Mouse (Mus musculus) liver, embryonic 12.5 days (tissue): Measurements from ENCODE around the gene Tcerg1l. TPM values are rescaled to one million over a fixed set of nuclear protein-coding genes. Genes with fewer than 3 reads are reported as not detected.

Source experiments
- ATAC-seq: fragments of 200-750 bp; cut with Nextera tagmentation; 2 replicates; pipeline ENCODE4 v1.8.0; 2017; ENCODE audit warnings: moderate number of reproducible peaks, mild to moderate bottlenecking, moderate library complexity
- H3K27ac ChIP-seq: fragments of 300-500 bp; sonication (generic); 2 replicates; pipeline ENCODE4 v1.5.1; 2016; ENCODE audit warnings: mild to moderate bottlenecking
- H3K27me3 ChIP-seq: fragments of 300-500 bp; sonication (generic); replicated peaks from 2 replicates; pipeline ENCODE4 v1.6.1; 2016; ENCODE audit warnings: mild to moderate bottlenecking, moderate library complexity
- H3K36me3 ChIP-seq: fragments of 300-500 bp; sonication (generic); 2 replicates; pipeline ENCODE4 v1.6.1; 2016; ENCODE audit warnings: mild to moderate bottlenecking, moderate library complexity
- H3K4me1 ChIP-seq: fragments of 300-500 bp; sonication (generic); 2 replicates; pipeline ENCODE4 v1.6.1; 2016
- H3K4me2 ChIP-seq: fragments of 300-500 bp; sonication (generic); 2 replicates; pipeline ENCODE4 v1.6.1; 2016; ENCODE audit warnings: mild to moderate bottlenecking, moderate library complexity
- H3K4me3 ChIP-seq: fragments of 300-500 bp; sonication (generic); 2 replicates; pipeline ENCODE4 v1.5.1; 2016; ENCODE audit warnings: mild to moderate bottlenecking, moderate library complexity
- H3K9ac ChIP-seq: fragments of 300-500 bp; sonication (generic); 2 replicates; pipeline ENCODE4 v1.6.1; 2016; ENCODE audit warnings: mild to moderate bottlenecking, moderate library complexity
- H3K9me3 ChIP-seq: fragments of 300-500 bp; sonication (generic); replicated peaks from 2 replicates; pipeline ENCODE4 v1.6.1; 2016; ENCODE audit warnings: mild to moderate bottlenecking, moderate library complexity
- WGBS: fragments of 180-500 bp; shearing (Covaris S2); methylation state at CpG from one replicate; pipeline ENCODE4 v1.1.7; 2016; ENCODE audit not compliant: insufficient replicate concordance; 5-methylcytosine and 5-hydroxymethylcytosine counted together
- polyA plus RNA-seq: library from polyadenylated mRNA; unstranded; fragments of >200 nt; fragmentation: Nextera tagmentation; extraction: Ambion mirVana; gene quantifications from 2 replicates; pipeline ENCODE4 v1.2.1, GENCODE M21; 2016

Gene Tcerg1l
- polyA plus RNA-seq, 1 experiment from 2014 or later, result 0.17 TPM

- H3K27ac ChIP-seq, result no peak overlapping the region
- no peaks in the 10 kb centered on the region for H3K9me3 ChIP-seq
- ATAC-seq, result no peak
- no peak overlapping the region for H3K4me2 ChIP-seq
- WGBS, result 24% methylated on average over 2 of the region's 2 CpGs
- H3K27me3 ChIP-seq, result no peaks in the 10 kb centered on the region
- no peaks in the 10 kb centered on the region for H3K36me3 ChIP-seq
- H3K9ac ChIP-seq, result no peak overlapping the region
- H3K4me3 ChIP-seq, result no peak overlapping the region
- H3K4me1 ChIP-seq, result no peaks in the 10 kb centered on the region
Measured at GRCm38 (mm10) chr7:138205124-138205523, 192.4 kb downstream of the Tcerg1l start.

GRCm38 (mm10) chr7:138202162-138202832, 195.2 kb downstream of the Tcerg1l start:
- Histone ChIP-seq H3K4me1 (no peaks in the 10 kb centered on the region), H3K27ac (no peak overlapping the region), H3K4me3 (no peak overlapping the region), H3K36me3 (no peaks in the 10 kb centered on the region), H3K9ac (no peak overlapping the region), H3K9me3 (no peaks in the 10 kb centered on the region), H3K27me3 (no peaks in the 10 kb centered on the region), H3K4me2 (no peak overlapping the region)
- ATAC-seq, result no peak
- WGBS, result 48% methylated on average over 15 of the region's 15 CpGs

- 59% methylated on average over 10 of the region's 10 CpGs for WGBS
- H3K4me1 ChIP-seq, result no peaks in the 10 kb centered on the region
- H3K36me3 ChIP-seq, result no peaks in the 10 kb centered on the region
- no peak overlapping the region for H3K4me3 ChIP-seq
- no peak for ATAC-seq
- H3K9ac ChIP-seq, result no peak overlapping the region
- H3K27me3 ChIP-seq, result no peaks in the 10 kb centered on the region
- H3K27ac ChIP-seq, result no peak overlapping the region
- no peaks in the 10 kb centered on the region for H3K9me3 ChIP-seq
- H3K4me2 ChIP-seq, result no peak overlapping the region
Measured at GRCm38 (mm10) chr7:138199333-138200058, 198.0 kb downstream of the Tcerg1l start.

- Histone ChIP-seq H3K27ac (no peak overlapping the region), H3K4me1 (no peaks in the 10 kb centered on the region), H3K9me3 (no peaks in the 10 kb centered on the region), H3K27me3 (no peaks in the 10 kb centered on the region), H3K4me2 (no peak overlapping the region), H3K9ac (no peak overlapping the region), H3K36me3 (no peaks in the 10 kb centered on the region), H3K4me3 (no peak overlapping the region)
- whole genome bisulfite sequencing, result 32% methylated on average over 2 of the region's 2 CpGs
- ATAC-seq, result 0 out of 2 replicates have a peak, but pooled peaks have one; percentile 24
Measured at GRCm38 (mm10) chr7:138196139-138196538, 201.4 kb downstream of the Tcerg1l start.

GRCm38 (mm10) chr7:138184197-138184596, 213.3 kb downstream of the Tcerg1l start:
- WGBS, result 75% methylated on average over 5 of the region's 5 CpGs
- H3K4me2 ChIP-seq, result no peak overlapping the region
- ATAC-seq, result no peak
- H3K9ac ChIP-seq, result no peak overlapping the region
- no peak overlapping the region for H3K27ac ChIP-seq
- H3K27me3 ChIP-seq, result no peaks in the 10 kb centered on the region
- H3K4me1 ChIP-seq, result no peaks in the 10 kb centered on the region
- H3K4me3 ChIP-seq, result no peak overlapping the region
- no peaks in the 10 kb centered on the region for H3K36me3 ChIP-seq
- no peaks in the 10 kb centered on the region for H3K9me3 ChIP-seq

GRCm38 (mm10) chr7:138182216-138182615, 215.3 kb downstream of the Tcerg1l start:
- H3K27me3 ChIP-seq, result no peaks in the 10 kb centered on the region
- H3K4me2 ChIP-seq, result no peak overlapping the region
- WGBS, result 49% methylated on average over 3 of the region's 3 CpGs
- no peak overlapping the region for H3K9ac ChIP-seq
- H3K4me1 ChIP-seq, result no peaks in the 10 kb centered on the region
- H3K4me3 ChIP-seq, result no peak overlapping the region
- H3K9me3 ChIP-seq, result no peaks in the 10 kb centered on the region
- H3K27ac ChIP-seq, result no peak overlapping the region
- ATAC-seq, result no peak
- no peaks in the 10 kb centered on the region for H3K36me3 ChIP-seq

- H3K4me1 ChIP-seq, result no peaks in the 10 kb centered on the region
- ATAC-seq, result no peak
- WGBS, result 61% methylated on average over 2 of the region's 2 CpGs
- H3K4me3 ChIP-seq, result no peak overlapping the region
- no peak overlapping the region for H3K27ac ChIP-seq
- H3K4me2 ChIP-seq, result no peak overlapping the region
- no peak overlapping the region for H3K9ac ChIP-seq
- H3K27me3 ChIP-seq, result no peaks in the 10 kb centered on the region
- H3K9me3 ChIP-seq, result no peaks in the 10 kb centered on the region
- H3K36me3 ChIP-seq, result no peaks in the 10 kb centered on the region
Measured at GRCm38 (mm10) chr7:138178617-138179016, 218.9 kb downstream of the Tcerg1l start.

- WGBS, result 23% methylated on average over 2 of the region's 2 CpGs
- Histone ChIP-seq H3K36me3 (no peaks in the 10 kb centered on the region), H3K27ac (no peak overlapping the region), H3K4me2 (no peak overlapping the region), H3K9ac (no peak overlapping the region), H3K4me1 (no peaks in the 10 kb centered on the region), H3K9me3 (no peaks in the 10 kb centered on the region), H3K4me3 (no peak overlapping the region), H3K27me3 (no peaks in the 10 kb centered on the region)
- no peak for ATAC-seq
Measured at GRCm38 (mm10) chr7:138176026-138176425, 221.5 kb downstream of the Tcerg1l start.

- Histone ChIP-seq H3K4me1 (no peaks in the 10 kb centered on the region), H3K4me3 (no peak overlapping the region), H3K9ac (no peak overlapping the region), H3K27ac (no peak overlapping the region), H3K4me2 (no peak overlapping the region), H3K36me3 (no peaks in the 10 kb centered on the region), H3K27me3 (no peaks in the 10 kb centered on the region), H3K9me3 (no peaks in the 10 kb centered on the region)
- 19% methylated on average over 4 of the region's 4 CpGs for WGBS
- no peak for ATAC-seq
Measured at GRCm38 (mm10) chr7:138170389-138170788, 227.1 kb downstream of the Tcerg1l start.
